Mouse (Mus musculus) midbrain, embryonic 10.5 days (tissue): ENCODE results near the gene Fam83e. TPM values are rescaled to one million over a fixed set of nuclear protein-coding genes. Genes with fewer than 3 reads are reported as not detected.

Experiments
- DNase-seq: peaks from one replicate; pipeline ENCODE4 v3.0.0-alpha.2; 2017; ENCODE audit warnings: low spot score
- H3K27ac ChIP-seq: fragments of 300-500 bp; sonication (generic); replicated peaks from 2 replicates; pipeline ENCODE4 v1.5.1; 2016; ENCODE audit warnings: mild to moderate bottlenecking
- H3K27me3 ChIP-seq: fragments of 300-500 bp; sonication (generic); 2 replicates; pipeline ENCODE4 v1.6.1; 2016; ENCODE audit warnings: low read depth, mild to moderate bottlenecking; ENCODE audit not compliant: poor library complexity, severe bottlenecking
- H3K36me3 ChIP-seq: fragments of 300-500 bp; sonication (generic); 2 replicates; pipeline ENCODE4 v1.6.1; 2016; ENCODE audit warnings: mild to moderate bottlenecking, moderate library complexity
- H3K4me1 ChIP-seq: fragments of 300-500 bp; sonication (generic); 2 replicates; pipeline ENCODE4 v1.6.1; 2016
- H3K4me3 ChIP-seq: fragments of 300-500 bp; sonication (generic); 2 replicates; pipeline ENCODE4 v1.5.1; 2016; ENCODE audit warnings: mild to moderate bottlenecking, moderate library complexity
- H3K9me3 ChIP-seq: fragments of 300-500 bp; sonication (generic); replicated peaks from 2 replicates; pipeline ENCODE4 v1.6.1; 2016; ENCODE audit warnings: mild to moderate bottlenecking
- WGBS: fragments of 180-500 bp; shearing (Covaris S2); methylation state at CpG from one replicate; pipeline ENCODE4 v1.1.7; 2016; 5-methylcytosine and 5-hydroxymethylcytosine counted together
- polyA plus RNA-seq: library from polyadenylated mRNA; unstranded; fragments of >200 nt; fragmentation: Nextera tagmentation; extraction: Ambion mirVana; gene quantifications from 2 replicates; pipeline ENCODE4 v1.2.1, GENCODE M21; 2016

Fam83e gene
- polyA plus RNA-seq, 1 experiment from 2014 or later, result 1.7 TPM

GRCm38 (mm10) chr7:45689800-45690199 lies 31.2 kb upstream of the Fam83e start:
- no peaks in the 10 kb centered on the region for H3K9me3 ChIP-seq
- 79% methylated on average over 11 of the region's 11 CpGs for WGBS
- no peak overlapping the region for H3K27ac ChIP-seq
- no peak overlapping the region for H3K4me3 ChIP-seq
- peaks cover 23% of the 10 kb centered on the region; the same call in 1 of the 2 replicates for H3K27me3 ChIP-seq
- DNase-seq, result no peak
- H3K4me1 ChIP-seq, result peaks cover 35% of the 10 kb centered on the region
- H3K36me3 ChIP-seq, result no peaks in the 10 kb centered on the region

- H3K27ac ChIP-seq, result no peak overlapping the region
- peaks cover 19% of the 10 kb centered on the region; the same call in 1 of the 2 replicates for H3K27me3 ChIP-seq
- H3K36me3 ChIP-seq, result no peaks in the 10 kb centered on the region
- no peaks in the 10 kb centered on the region for H3K9me3 ChIP-seq
- WGBS, result 85% methylated on average over 2 of the region's 2 CpGs
- H3K4me1 ChIP-seq, result peaks cover 32% of the 10 kb centered on the region
- no peak for DNase-seq
- no peak overlapping the region for H3K4me3 ChIP-seq
Measured at GRCm38 (mm10) chr7:45692364-45692763, 28.6 kb upstream of the Fam83e start.

- peaks cover 28% of the 10 kb centered on the region for H3K27me3 ChIP-seq
- 91% methylated on average over 50 of the region's 50 CpGs for WGBS
- peak within 1 kb of the TSS; percentile 33; the same call in 1 of the 2 replicates for H3K27ac ChIP-seq
- H3K4me1 ChIP-seq, result peaks cover 29% of the 10 kb centered on the region
- DNase-seq, result no peak
- H3K4me3 ChIP-seq, result no peak within 1 kb of the TSS
- no peaks in the 10 kb centered on the region for H3K36me3 ChIP-seq
- H3K9me3 ChIP-seq, result no peaks in the 10 kb centered on the region
Measured at GRCm38 (mm10) chr7:45693921-45694591, 27.0 kb upstream of the Fam83e start, which contains the start of gene Sec1. Sec1 (minus strand) TSS chr7:45694402.

- H3K4me3 ChIP-seq, result no peak overlapping the region
- H3K4me1 ChIP-seq, result peaks cover 33% of the 10 kb centered on the region
- peaks cover 38% of the 10 kb centered on the region for H3K27me3 ChIP-seq
- H3K27ac ChIP-seq, result no peak overlapping the region; the same call in 1 of the 2 replicates
- DNase-seq, result peak; percentile 39
- no peaks in the 10 kb centered on the region for H3K36me3 ChIP-seq
- 29% methylated on average over 6 of the region's 6 CpGs for WGBS
- no peaks in the 10 kb centered on the region for H3K9me3 ChIP-seq
Measured at GRCm38 (mm10) chr7:45695098-45695497, 25.9 kb upstream of the Fam83e start.

GRCm38 (mm10) chr7:45697894-45698293 lies 23.1 kb upstream of the Fam83e start:
- Histone ChIP-seq H3K27me3 (peaks cover 34% of the 10 kb centered on the region), H3K9me3 (no peaks in the 10 kb centered on the region), H3K4me1 (peaks cover 47% of the 10 kb centered on the region), H3K4me3 (no peak overlapping the region), H3K36me3 (no peaks in the 10 kb centered on the region), H3K27ac (no peak overlapping the region)
- 84% methylated on average over 6 of the region's 7 CpGs for WGBS
- DNase-seq, result no peak

GRCm38 (mm10) chr7:45699523-45700141 lies 21.4 kb upstream of the Fam83e start, which contains the start of gene Car11:
Car11 (plus strand) TSS chr7:45699843.
- H3K27me3 ChIP-seq, result peaks cover 34% of the 10 kb centered on the region
- H3K4me3 ChIP-seq, result peak within 1 kb of the TSS; percentile 57
- 2% methylated on average over 36 of the region's 36 CpGs for WGBS
- H3K27ac ChIP-seq, result peak within 1 kb of the TSS; percentile 77
- H3K4me1 ChIP-seq, result peaks cover 55% of the 10 kb centered on the region
- no peaks in the 10 kb centered on the region for H3K9me3 ChIP-seq
- H3K36me3 ChIP-seq, result no peaks in the 10 kb centered on the region
- peak; percentile 41 for DNase-seq

GRCm38 (mm10) chr7:45700301-45701015 lies 20.6 kb upstream of the Fam83e start:
- Histone ChIP-seq H3K4me3 (peak overlapping the region; percentile 57), H3K36me3 (no peaks in the 10 kb centered on the region), H3K27me3 (peaks cover 34% of the 10 kb centered on the region), H3K9me3 (no peaks in the 10 kb centered on the region), H3K27ac (peak overlapping the region; percentile 77), H3K4me1 (peaks cover 51% of the 10 kb centered on the region)
- WGBS, result 1% methylated on average over 20 of the region's 20 CpGs
- peak; percentile 69 for DNase-seq

GRCm38 (mm10) chr7:45701072-45701471 lies 19.9 kb upstream of the Fam83e start:
- DNase-seq, result no peak
- H3K36me3 ChIP-seq, result no peaks in the 10 kb centered on the region
- H3K27me3 ChIP-seq, result peaks cover 34% of the 10 kb centered on the region
- H3K4me1 ChIP-seq, result peaks cover 56% of the 10 kb centered on the region
- H3K27ac ChIP-seq, result peak overlapping the region; percentile 77
- peak overlapping the region; percentile 57 for H3K4me3 ChIP-seq
- no peaks in the 10 kb centered on the region for H3K9me3 ChIP-seq
- 32% methylated on average over 11 of the region's 11 CpGs for WGBS

- H3K4me3 ChIP-seq, result peak overlapping the region; percentile 57; the same call in 1 of the 2 replicates
- H3K4me1 ChIP-seq, result peaks cover 61% of the 10 kb centered on the region
- no peaks in the 10 kb centered on the region for H3K36me3 ChIP-seq
Measured at GRCm38 (mm10) chr7:45701607-45702006, 19.4 kb upstream of the Fam83e start.

GRCm38 (mm10) chr7:45702316-45702715 lies 18.7 kb upstream of the Fam83e start:
- H3K36me3 ChIP-seq, result no peaks in the 10 kb centered on the region
- peaks cover 34% of the 10 kb centered on the region for H3K27me3 ChIP-seq
- H3K27ac ChIP-seq, result no peak overlapping the region
- H3K4me3 ChIP-seq, result no peak overlapping the region
- 91% methylated on average over 11 of the region's 11 CpGs for WGBS
- H3K9me3 ChIP-seq, result no peaks in the 10 kb centered on the region
- no peak for DNase-seq
- H3K4me1 ChIP-seq, result peaks cover 68% of the 10 kb centered on the region

More at GRCm38 (mm10) chr7:45701607-45702006, 19.4 kb upstream of the Fam83e start:
- WGBS, result 91% methylated on average over 11 of the region's 11 CpGs
- no peak for DNase-seq
- H3K27me3 ChIP-seq, result peaks cover 34% of the 10 kb centered on the region
- H3K9me3 ChIP-seq, result no peaks in the 10 kb centered on the region
- H3K27ac ChIP-seq, result no peak overlapping the region

- WGBS, result 90% methylated on average over 17 of the region's 17 CpGs
- Histone ChIP-seq H3K9me3 (no peaks in the 10 kb centered on the region), H3K4me3 (peak overlapping the region; percentile 73), H3K4me1 (peaks cover 75% of the 10 kb centered on the region), H3K36me3 (no peaks in the 10 kb centered on the region), H3K27me3 (peaks cover 31% of the 10 kb centered on the region), H3K27ac (peak overlapping the region; percentile 87; the same call in 1 of the 2 replicates)
- DNase-seq, result no peak
Measured at GRCm38 (mm10) chr7:45702809-45703520, 18.0 kb upstream of the Fam83e start.

- H3K4me3 ChIP-seq, result peak overlapping the region; percentile 73
- H3K9me3 ChIP-seq, result no peaks in the 10 kb centered on the region
- H3K36me3 ChIP-seq, result no peaks in the 10 kb centered on the region
- peak overlapping the region; percentile 87 for H3K27ac ChIP-seq
- peaks cover 25% of the 10 kb centered on the region for H3K27me3 ChIP-seq
- no peak for DNase-seq
- peaks cover 81% of the 10 kb centered on the region for H3K4me1 ChIP-seq
- WGBS, result 50% methylated on average over 12 of the region's 12 CpGs
Measured at GRCm38 (mm10) chr7:45703521-45704033, 17.4 kb upstream of the Fam83e start.
